Mouse (Mus musculus): Measurements from ENCODE around the gene Rnf207.
A peak's percentile ranks its signal among the peaks of the same experiment; 100 is the strongest.

Rnf207 gene

DNA sequence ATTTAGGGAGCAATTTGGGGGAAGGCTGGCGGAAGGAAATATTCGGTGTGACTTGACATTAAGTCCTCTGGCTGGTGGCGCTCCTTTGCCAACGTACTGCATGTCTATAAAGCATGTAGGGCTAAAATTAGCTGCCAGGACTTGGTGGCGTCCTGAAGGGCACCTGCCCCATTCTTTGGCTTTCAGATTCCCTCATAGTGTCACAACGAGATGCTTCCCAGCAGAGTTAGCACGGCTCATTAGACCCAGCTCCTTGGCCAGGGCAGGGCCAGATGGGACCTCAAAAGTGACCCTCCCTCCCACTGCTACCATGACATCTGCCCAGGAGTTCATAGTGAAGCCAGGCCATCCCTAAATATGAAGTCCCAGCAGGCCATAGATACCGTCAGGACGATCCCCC lies 48.2 kb downstream of the Rnf207 start:
- DNase-seq, result no peak

DNA sequence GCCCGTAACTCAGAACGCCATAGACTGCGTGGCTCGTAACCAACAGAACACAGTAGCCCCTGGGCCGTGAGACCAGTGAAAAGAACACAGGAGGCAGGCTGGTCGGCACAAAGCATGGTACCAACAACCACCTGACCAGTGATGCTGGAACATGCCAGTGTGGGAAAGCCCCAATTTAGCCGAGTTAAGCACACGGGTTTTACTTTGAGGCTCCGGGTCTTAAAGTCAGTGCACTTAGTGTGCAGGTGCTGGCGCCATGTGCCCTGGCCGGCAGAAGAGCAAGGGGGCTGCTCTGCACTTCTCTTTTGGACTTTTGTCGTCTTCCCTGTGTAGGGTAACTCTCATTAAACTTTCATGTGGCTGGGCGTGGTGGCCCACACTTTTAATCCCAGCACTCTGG lies 48.8 kb downstream of the Rnf207 start:
- no peak for DNase-seq

DNA sequence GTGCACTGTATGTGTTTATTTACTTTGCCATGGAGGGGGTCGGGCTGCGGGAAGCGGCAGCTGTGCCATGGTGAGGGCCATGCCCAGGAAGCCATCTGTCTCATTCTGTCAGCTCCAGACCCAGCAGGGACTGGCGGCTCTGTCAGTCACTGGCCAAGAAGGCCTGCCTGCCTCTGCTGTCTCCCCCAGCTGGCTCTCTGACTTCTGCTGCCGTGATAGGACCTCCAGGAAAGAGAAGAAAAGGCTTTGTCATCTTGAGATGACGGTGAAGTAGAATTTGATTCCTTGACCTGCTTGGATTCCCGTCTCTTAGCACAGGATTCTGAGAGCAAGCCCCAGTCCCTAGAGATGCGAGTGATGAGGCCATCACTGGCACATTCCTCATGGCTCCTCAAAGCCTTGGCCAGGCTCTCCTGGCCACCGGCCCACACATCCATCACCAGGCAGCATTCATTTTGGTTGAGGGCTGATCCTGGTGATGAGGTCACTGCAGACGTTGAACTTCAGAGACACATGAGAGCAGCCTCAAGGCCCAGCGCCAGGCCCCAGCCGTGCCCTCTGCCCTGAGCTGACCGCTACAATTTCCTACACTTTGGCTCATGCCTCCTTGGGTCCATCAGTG lies 50.9 kb downstream of the Rnf207 start:
- no peak for DNase-seq

DNA sequence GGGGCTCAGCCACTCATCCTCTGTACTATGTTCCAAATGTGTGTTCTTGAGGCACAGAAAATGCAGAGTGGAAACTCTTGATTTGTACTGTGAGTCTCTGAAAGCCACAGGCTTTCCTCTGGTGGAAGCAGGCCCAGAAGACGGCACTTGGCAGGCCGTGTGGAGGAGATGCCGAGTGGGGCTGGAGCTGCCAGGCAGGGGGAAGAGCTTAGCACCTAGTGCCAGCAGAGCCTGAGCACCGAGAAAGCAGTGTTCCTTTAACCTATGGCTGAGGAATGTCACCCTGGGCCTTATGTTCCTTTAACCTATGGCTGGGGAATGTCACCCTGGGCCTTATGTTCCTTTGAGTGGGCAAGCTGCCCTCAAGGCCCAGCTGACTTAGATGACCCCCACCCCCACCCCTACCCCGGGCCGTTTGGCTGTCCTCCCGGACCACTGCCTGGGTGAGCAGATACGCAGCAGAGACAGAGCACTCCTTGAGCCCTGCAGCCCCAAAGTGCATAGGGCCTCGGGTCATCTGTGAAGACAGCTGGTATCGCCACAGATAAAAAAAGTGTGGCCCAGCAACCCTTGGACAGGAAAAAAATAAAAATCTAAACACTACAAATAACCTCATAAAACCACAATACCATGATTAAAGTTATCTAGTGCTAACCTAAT lies 52.4 kb downstream of the Rnf207 start:
- DNase-seq, result no peak

DNA sequence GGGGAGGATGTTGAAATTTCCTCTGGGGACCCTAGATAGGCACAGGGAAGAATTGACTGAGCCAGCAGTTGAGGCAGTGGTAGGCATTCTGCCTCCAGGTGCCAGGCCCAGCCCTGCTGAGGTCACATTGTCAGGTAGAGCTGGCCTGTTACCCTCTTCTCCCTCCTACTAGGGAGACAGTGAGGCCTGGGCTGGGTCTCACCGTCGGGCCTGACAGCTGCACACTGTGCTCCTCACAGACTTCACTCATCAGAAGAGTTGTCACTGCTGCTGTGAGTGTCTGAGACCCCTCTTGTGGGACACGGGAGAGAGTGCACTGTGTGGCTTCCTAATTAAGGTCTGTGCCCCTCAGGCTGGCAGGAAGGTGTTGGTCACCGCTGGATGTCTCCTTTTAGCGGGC lies 53.0 kb downstream of the Rnf207 start:
- no peak for DNase-seq

DNA sequence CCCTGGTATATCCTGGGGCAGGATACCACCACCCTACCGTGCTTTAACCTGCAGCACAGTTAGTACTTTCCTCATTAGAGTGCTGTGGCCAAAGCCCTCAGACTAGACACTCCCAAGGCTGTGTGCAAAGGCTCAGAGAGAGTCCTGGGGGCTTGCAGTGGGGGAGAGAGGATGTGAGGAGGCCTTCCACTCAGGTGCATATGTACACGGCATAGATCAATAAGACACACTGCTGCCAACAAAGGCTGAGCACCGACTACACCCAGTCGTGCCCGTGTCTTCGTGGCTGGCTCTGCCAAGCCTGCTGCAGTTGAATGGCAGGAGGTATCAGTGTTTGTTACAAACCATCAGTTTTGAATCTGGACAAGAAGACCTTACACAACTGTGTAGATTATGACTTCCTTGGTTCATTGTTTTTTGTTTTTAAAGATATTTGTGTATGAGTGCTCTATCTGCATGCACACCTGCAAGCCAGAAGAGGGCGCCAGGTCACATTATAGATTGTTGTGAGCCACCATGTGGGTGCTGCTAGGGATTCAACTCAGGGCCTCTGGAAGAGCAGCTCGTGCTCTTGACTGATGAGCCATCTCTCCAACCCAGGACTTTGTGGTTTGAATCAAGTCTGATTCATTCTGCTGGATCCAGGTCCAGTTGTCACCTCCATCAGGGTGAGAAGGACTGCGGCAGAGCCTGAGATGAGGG lies 53.8 kb downstream of the Rnf207 start:
- DNase-seq, result no peak

DNA sequence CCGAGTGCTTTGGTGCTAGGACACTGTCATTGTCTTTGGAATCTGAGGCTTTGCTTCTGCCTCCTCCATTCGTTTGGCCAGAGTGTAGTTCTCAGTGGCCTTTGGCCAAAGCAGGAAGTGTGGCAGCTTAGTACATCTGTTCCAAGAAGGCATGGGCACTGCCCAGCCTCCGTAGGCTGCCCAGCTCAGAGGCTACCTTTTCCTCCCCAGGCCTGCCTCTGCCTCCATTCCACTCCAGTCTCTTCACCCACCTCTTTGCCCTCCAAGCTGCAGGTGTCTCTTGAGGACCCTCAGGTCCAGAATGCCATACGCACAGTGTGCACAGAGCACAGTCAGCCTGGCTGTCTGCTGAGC lies 54.6 kb downstream of the Rnf207 start:
- peak in 1 of 2 experiments; percentile 27 for DNase-seq

DNA sequence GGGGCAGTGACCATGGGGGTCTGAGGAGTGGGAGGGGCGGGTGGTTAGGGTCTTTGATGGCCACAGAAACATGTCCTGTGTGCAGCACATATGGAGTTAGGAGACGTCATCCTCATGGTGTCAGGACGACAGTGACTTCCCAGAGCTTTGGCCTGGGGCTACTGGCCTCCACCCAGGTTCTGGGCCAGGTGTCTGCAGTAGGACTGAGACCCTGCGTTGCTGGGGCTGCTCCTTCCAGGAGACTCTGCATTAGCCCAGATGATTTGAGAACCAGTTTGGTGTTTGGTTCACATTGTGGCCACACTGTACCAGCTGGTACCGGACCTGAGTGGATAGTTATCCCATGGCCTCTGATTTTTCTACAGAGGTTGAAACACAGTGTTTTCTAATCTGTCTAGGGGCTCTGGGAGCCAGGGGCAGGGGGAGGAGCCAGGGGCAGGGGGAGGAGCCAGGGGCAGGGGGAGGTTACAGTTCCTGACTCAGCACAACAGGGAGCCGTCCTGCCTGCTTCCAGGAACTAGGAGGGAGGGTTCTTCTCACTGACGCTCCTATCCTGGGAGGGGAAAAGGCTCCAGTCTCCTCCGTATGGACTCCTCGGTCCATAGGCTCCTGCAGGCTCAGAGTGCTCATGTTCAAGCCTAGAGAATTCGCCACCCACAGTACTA lies 55.1 kb downstream of the Rnf207 start:
- DNase-seq, result no peak

DNA sequence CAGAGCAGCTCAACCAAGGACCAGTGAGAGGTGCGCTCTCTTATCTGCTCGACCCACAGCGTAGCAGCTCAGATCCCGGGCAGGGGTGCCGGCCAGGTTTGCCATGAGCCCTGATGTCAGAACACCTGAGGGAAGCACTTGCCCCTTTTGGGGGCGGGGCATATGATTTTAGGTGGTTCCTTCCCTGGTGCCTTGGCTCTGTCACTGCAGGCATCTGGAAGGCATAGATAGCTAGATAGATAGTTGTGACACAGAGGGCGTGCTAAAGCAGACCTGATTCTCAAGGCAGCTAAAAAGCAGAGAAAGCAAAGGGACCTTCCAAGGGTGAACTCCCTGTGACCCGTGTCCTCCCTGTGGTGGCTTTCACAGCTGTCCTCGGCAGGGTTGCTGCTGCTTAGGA lies 55.7 kb downstream of the Rnf207 start:
- no peak for DNase-seq

DNA sequence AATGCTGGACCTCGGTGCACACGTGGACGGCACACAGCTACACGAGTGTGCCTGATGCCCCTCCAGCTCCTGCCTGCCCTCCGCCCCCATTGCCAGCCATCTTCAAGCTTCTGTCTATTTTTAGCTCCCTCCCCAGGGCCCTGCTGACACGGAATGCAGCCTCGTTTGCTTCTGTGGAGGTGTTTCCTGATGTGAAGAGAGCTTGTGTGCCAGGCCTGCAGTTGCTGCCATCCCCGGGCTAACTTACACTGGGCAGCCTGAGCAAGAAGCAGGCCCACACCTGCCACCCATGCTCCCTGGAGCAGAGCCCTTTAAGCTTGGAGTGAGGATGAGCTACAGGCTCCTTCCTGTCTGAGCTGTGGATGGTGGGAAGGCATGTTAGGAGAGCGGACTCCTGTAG lies 56.6 kb downstream of the Rnf207 start:
- DNase-seq, result no peak

DNA sequence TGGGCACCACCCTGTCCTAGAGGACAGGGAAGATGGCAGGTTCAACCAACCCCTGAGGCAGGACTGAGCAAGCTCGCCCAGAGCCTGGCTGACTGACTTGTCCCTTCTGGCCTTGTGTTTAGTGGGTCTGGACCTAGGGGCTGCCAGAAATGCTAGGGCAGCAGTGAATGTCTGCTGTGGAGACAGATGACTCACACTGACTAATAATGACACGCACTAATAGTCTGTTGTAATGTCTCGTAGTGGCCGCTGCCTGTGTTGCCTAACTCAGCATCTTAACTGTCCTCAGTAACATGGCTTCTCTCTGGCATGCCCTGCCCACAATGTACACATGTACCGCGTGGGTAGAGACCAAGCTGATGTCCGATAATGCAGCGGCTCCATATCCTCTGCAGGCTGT lies 58.3 kb downstream of the Rnf207 start:
- no peak for DNase-seq

DNA sequence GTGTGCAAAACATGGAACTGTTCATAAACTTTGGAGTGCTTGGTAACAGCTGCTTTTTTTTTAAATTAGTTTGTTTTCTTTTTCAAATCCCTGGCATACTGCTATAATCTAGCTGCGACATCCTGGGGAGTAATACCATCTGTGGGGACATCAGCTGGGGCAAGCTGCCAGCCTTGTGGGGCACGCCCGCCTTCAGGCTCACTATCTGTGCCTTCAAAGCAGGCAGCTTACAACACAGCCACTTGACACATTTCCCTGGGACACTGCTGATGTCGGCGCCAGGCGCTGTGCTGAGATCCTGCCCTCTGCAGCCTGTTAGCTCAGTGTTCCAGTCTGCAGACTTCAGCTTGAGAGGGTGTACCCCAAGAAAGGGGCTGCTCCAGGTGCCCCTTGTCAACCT lies 61.7 kb downstream of the Rnf207 start:
- no peak for DNase-seq
